Mouse (Mus musculus) G1E-ER4 (cell line): ENCODE results near the gene Slc7a5. TPM values are rescaled to one million over a fixed set of nuclear protein-coding genes. Genes with fewer than 3 reads are reported as not detected.

Experiments
- GATA1 ChIP-seq: IDR thresholded peaks from one replicate; pipeline ENCODE4 v1.8.0; 2012; ENCODE audit warnings: low read length, inconsistent platforms
- polyA plus RNA-seq: library from polyadenylated mRNA; stranded (reverse); fragments of >175 nt; gene quantifications from 2 replicates; pipeline ENCODE4 v1.2.3, GENCODE M21; 2012

Slc7a5 gene
- polyA plus RNA-seq, 1 experiment, result 68.8 TPM

DNA sequence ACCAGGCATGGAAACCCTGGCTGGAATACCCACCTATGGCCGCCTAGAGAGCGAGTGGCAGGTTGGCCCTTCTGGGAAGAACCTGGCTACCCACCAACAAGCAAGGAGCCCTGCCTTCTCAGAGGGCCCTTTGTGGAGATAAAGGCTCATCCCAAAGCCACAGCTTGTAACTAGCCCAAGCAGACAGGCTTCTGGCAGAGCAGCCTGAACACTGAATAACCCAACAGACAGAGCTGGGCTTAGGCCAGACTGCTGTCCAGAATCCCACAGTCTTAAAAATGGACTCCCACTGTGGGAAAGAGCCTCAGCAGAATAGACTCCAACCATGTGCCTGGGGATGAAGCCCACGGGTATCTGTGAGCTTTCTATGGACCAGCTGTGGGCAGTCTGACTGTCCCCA lies 23.3 kb downstream of the Slc7a5 start:
- no peak for TF ChIP-seq GATA1

DNA sequence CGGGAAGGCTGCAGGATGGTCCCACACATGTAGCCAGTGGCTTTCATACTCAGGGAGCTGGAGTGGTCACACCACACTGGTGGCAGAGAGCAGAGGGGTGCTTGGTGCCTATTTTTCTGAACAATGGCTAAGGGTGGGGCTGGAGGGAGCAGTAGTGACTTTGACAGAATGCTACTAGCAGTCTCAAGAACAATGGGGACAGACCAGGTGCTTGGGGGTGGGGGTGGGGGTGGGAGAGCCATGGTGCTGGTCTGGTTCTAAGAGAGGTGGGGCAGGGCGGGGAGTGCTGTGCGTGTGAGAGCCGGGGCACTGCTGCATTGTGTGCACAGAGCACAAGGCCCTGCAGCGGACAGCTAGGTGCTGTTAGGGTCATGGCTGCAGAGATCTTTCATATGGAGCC lies 25.6 kb downstream of the Slc7a5 start:
- TF ChIP-seq GATA1, result no peak

DNA sequence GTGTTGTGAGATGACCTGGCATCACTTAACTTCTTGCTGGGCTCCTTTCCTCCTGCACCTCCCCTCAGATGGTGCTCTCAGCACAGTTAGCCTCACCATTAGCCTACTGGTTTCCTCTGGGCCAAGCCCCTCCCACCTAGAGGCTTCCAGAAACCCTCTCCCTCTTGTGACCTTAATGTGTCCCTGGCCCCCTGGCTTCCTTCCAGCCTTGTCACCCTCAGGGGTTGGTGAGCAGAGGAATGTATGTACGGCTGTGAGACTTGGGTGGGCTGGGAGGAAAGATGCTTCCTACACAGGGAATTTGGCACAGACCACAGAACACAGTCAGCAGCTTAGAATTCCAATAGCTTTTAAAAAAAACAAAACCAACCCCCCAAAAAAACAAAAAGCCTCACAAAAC lies 26.7 kb downstream of the Slc7a5 start:
- TF ChIP-seq GATA1, result no peak

DNA sequence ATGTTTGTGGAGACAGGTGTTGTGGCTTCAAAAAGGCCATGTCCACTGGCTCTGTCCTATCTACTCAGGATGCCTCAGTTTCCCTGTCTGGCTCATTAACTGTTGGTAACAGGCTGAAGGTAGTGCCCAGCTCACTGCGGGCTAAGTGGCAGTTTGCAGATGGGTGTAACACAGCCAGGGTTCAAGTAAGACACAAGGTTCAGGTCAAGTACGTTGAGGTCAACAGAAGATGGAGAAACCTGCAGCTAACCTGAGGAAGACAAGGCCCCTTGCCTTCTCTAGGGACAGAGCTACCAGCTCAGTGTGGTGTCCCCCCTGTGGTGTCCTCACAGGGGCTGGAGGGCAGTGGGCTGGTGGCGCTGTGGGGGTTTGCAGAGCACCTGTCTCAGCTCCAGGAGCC lies 27.8 kb downstream of the Slc7a5 start:
- no peak for TF ChIP-seq GATA1

DNA sequence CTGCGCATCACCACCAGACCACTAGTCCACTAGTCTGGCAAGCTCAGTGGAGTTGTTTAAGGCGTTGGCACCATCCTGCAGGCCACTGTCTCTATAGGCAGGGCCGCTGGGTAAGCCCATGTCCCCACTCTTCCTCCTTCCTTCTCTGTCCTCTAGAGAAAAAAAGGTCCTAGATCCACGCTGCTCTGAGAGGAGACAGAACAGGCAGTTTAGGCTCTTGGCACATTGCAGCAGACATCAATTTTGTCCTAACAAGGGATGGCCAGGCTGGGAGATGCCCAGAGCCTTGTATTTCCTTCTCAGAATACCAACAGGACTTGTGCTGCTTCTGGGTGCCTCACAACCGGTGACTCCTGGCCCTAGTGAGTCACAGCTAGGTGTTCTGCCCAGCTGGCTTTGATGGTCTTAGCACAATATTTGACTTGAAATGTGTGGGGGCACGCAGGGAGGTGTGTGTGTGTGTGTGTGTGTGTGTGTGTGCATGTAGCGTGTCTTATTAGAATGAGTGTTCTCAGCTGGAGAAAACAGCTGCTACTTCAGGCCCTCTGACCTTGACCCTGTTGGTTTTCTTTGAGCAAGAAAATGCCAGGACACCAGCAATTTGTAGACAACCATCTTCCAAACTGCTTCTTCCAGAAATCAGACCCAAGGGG lies 29.5 kb downstream of the Slc7a5 start:
- TF ChIP-seq GATA1, result no peak

DNA sequence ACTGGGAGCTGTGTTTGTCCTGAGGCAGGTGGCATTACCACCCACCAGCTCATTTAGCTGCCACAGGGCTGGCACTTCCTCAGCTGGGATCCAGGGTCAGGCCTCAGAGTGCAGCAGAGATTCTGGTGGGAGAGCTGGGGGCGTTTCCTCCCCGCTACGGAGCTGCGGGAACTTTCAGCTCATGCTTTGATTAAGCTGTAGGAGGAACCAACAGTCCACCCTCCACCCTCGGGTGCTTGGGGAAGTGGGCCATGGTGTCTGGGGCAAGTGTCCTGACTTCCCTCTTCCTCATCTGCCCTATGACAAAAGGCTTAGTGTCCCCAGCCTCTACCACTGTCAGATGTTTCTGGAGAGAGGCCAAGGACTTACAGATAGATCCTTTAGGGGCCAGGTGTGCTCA lies 30.3 kb downstream of the Slc7a5 start:
- TF ChIP-seq GATA1, result no peak

DNA sequence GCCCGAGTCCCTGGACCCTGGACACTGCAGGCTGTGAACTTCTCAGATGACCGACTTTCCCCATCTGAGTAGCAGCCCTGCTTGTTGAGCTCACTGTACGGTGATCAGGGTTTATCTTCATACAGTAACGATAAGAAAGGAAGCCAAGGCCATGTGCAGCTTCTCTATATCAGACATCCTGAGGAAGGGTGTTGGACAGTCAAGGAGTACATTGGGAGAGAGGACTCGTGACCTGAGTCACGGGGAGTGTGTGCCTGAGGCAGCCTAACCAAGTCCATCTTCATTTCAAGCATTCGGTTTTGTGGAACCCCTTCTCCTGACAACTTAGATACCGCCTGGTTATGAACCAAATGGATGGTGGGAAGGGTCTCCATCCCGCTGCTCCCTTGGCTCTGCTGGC lies 32.0 kb downstream of the Slc7a5 start:
- TF ChIP-seq GATA1, result no peak

DNA sequence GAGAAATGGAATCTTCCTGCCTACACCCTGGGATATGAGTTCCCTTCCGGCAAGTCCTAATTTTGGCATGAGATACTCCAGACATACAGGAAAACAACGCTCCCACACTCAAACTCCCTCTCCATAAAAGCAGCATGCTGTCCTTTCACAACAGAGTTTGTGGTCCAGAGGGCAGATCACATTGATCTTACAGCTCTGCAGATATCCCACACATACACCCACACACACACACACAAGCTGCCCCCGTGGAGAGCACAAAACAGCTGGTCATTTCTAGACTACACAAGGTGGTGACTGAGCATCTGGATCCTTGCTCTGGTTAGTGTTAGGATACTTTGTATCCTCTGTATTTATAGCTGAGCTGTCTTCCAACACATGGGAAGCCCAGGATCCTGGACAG lies 32.4 kb downstream of the Slc7a5 start:
- no peak for TF ChIP-seq GATA1

DNA sequence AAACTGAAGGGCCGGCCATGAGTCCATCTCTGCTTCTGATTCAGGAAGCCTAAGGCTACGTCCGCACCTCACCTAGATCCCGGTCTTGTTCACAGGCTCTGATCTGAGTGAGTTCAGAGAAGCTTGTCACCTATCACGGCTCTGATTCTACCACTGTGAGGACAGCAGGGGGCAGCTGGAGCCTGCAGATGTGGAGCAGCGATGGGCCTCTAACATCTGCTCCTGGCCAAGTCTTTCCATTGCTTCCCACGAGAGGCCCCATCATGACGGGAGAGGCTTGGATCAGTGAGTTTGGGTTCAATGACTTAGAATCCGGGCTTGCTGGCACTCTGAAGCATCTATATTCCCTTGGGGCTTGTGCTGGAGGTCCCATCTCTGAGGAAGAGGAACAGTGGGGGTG lies 33.5 kb downstream of the Slc7a5 start:
- TF ChIP-seq GATA1, result no peak

DNA sequence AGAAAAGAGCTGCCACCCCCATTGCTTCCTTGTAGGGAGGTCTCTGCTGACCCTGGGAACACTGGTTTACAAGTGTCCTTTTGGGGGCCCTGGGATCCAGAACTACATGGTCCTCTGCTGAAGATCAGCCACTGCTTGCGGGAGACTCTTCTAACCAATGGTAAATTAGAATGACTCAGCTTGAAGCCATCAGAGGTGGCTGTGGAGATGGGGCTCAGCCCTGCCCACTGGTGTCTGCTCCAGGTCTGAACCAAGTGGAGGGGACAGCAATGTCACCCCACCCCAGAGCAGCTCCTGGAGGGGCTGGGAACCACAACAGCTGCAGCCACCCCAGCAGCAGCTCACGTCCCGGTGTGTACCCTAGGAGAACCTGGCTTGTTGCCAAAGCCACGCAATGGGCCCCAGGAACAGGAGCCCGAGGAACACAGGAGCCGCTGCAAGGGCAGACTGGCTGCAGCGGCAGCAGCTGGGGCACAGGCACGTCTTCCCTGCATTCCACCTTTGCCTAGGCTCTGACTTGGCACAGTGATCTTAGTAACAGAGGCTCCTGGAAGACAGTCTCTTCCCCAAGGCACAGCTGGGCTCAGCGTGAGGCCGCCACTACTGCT lies 35.6 kb downstream of the Slc7a5 start:
- no peak for TF ChIP-seq GATA1

DNA sequence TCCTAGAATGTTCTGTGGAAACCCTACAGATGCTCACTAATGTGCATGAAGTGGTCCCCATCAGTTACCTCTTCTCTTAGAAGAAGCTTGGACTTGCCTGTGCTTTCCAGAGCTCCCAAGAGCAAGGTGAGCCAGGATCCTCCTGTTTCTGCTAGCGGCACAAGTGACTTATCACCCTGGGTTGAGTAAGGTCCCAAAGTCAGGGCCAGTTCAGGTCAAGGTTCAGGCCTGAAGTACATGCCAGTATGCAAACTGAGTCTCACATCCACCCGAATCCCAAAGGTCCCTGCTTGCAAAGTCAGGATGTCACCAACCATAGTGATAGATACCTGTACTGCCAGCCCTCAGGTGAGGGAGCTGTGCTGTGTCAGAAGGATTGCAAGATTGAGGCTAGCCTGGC lies 37.3 kb downstream of the Slc7a5 start:
- TF ChIP-seq GATA1, result no peak

DNA sequence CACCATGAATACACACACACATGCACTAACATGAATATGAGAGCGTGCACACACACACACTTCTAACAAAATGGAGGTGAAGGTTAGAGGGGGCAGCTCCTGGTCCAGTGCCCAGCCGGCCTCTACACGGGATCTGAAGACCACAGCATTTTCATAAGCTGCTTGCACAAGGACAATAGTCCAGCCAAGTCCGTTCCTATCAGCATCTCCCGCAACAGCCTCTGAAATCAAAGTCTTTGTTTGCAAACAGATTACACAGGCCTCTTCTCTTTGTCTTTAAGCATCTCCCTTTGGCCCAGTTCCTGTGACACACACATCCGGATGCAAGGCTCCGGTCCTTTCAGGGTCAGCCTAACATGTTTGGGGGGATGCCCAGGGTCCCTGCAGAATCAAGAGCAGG lies 38.6 kb downstream of the Slc7a5 start:
- TF ChIP-seq GATA1, result no peak

DNA sequence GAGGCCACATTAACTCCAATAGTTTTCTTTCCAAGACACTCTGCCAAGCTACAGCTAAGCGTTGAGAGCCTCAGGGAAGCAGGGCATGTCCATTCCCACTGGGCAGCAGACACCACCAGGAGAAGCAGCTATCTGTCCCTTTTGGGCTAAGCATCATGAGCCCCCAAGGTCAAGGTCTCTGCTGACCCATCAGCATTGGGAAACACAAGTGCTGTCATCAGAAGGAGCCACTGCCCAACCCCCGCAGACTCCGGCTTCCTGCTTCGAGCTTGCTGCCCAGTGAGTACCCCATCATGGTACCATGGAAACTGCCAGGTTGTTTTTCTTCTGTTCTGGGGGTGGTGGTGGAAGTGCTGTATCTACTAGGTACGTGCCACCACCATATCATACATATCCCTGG lies 39.3 kb downstream of the Slc7a5 start:
- TF ChIP-seq GATA1, result no peak

DNA sequence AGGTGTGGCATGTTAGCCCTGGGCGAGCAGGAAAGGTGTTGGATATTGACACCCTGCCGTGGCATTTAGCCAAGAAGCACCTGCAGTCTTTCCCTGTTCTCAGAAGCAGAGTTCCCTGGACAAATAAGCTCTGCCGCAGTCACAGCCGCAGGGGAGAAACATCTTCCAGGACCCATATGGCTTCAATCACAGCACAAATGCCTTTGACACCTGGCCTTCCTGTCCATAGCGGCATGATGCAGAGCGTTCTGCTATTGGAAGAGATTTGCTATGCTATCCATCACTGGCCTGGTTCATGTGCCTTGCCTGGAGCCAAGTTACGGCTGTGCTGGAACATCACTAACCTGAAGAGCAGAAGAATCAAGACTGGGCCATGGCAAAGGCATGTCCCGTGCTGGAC lies 42.1 kb downstream of the Slc7a5 start:
- TF ChIP-seq GATA1, result no peak

DNA sequence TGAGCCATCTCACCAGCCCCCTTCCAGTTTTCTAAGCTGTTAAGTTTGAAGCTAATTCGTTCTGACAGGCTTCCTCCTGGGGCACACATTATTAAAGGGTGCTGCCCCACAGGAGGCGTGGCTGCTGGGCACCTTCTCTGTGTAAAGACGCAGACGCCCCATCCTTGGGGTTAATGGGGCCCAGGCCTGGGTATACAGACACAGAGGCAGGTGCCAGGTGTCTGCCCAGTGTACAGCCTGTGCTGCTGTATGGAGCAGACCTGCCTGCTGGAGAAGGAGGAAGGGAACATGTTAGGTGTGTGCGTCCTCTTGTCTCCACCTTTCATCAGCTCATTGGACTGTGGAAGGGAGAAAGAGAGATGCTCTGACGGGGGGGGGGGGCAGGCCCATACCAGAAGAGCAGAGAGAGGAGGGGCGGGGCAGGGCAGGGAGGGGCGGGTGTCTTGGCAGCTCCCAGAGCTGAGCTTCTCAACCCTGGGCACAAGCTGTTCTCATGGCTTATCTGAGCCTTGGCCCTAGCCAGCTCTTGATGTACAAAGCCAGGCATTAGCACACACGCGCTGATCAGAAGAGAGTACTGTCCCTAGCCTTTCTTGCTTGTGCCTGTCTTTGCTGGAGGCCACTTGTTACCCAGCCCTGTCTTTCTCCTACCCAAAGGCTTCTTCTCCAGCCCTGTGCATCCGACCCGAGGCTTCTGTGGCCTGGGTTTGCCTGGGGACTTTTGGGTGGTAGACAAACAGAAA lies 45.5 kb downstream of the Slc7a5 start:
- no peak for TF ChIP-seq GATA1

DNA sequence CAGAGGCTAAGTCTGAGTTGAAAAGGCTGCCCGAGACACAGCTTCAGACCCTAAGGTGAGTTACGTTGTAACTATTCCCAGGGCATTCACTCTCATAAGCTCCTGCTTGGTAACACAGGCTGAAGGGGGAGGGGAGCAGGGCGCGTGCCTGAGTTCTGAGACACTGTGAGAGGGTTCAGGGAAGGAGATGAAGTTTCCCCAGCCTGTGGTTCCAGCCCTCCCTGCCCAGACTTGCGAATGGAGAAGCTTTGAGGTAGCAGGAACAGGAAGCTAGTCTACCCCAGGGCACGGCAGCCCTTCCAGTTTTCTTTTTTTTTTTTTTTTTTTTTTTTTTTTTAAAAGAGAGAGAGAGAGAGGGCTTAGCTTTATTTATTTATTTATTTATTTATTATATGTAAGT lies 46.2 kb downstream of the Slc7a5 start:
- no peak for TF ChIP-seq GATA1

DNA sequence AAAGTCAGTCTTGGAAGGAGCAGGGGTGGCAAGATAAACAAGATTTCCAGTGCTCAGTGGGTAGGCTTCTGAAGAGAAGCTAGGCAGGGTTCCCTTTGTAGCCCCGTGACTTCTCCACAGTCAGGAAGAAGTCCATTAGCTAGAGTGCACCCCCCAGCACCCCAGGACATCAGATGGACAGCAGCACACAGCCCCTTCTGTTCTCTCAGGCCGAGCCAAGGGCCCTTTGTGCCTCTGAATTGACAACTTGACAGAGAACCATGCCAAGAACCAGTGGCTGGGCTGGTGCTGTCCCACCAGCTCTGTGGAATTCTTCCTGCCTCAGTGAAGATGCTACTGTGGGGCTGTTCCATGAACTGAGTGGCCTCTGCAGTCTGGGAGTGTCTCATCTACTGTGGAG lies 49.7 kb downstream of the Slc7a5 start:
- no peak for TF ChIP-seq GATA1
